Mouse (Mus musculus): ENCODE measurements at regions not wholly inside any gene's neighbourhood (a gene's known extent, or its start where the extent isn't known, plus 50 kb on each side); places are given as distances from the start of the nearest gene placed in this dataset.

DNA sequence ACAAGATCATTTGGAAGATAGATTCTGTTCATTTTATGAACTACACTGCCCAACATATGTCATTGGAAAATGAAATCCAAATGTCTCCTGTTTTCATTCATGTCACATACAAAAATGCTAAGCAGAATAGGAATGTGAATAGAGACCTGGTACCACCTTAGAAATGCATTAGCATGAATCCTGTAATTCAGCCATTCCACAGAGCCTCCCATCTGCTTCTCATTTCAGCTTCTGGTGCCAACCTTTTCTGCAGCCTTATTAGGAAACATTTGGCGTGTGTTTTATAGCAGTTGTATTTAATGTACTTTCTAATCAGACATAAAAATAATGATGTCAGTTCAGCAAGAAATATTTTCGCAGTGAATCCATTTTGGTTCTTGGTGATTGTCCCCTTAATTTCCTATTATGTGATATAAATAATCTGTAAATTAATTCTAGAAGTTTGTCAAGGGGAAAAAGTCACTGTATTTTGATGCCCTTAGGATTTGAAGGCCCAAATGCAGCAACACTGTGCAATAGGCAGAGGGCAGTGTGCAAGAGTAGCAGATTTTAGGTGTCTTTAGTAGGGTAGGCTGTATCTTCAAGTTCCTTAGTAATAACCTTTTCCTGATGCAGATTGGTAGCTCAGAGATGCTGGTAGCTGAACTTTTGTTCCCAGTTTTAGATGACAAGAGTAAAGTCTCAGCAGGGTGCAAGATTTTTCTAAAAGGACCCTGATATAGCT, 253.2 kb downstream of the Rad51ap2 start:
- TF ChIP-seq CTCF (IDR thresholded peaks at IDR 0.05; ENCODE audit: low read depth, low read length): no peak
- TF ChIP-seq POLR2A (IDR thresholded peaks at IDR 0.05; ENCODE audit: extremely low read depth, insufficient read depth, low read length): no peak

Measured in liver, adult 2 months (tissue).